Mouse (Mus musculus) embryo, embryonic 10 days (tissue): ENCODE measurements around the gene Mfn2.

Experiments
- DNase-seq: peaks from one replicate; pipeline ENCODE4 v3.0.0-alpha.2; 2015; ENCODE audit warnings: low spot score

Gene Mfn2

DNA sequence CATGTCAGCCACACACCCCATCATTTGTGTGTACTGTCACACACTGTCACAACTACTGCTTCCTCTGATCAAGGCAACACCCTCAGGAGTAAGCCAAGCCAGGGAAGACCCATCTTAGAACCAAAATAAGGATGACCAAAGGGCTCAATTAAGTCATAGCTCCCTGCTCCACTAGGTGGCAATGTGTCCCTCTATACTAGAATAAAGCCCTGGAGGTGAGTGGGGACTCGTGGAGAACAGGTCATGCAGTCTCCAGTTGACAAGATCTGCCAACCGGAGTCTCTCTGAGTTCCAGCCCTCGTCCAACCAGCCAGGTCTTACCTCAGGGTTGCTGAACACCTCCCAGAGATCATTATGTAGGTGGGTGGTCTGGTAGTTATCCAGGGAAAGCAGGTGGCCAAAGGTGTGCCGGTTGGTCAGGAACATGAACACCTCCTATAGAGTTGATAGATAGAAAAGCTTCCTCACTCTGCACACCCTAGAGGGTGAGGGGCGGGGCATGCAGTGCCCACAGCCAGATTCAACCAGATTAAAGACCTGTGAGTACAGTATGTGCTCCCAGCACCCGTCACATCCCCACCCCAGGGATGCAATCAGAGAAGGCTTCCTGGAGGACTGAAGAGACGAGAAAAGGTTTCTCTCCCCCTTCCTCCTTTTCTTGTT is 14.1 kb upstream of the Mfn2 start:
- DNase-seq, result peak; percentile 70

DNA sequence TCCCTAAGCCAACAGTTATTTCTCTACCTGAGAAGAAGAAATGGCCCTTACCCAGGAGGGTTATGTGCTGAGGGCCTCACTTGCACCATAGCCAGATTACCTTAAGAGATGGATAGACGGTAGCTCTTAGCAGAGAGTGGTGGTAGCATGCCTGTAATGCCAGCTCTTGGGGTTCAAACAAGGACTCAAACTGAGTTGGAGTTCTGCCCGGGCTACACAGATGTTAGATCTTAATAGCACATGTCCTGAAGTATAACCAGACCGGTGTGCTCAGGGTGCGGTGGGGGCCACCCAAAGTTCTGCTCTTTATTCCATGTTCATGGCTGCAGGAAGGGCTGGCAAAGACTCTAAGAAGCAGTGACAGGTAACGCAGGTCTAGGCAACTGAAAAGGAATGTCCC is 5.0 kb upstream of the Mfn2 start:
- DNase-seq, result no peak

DNA sequence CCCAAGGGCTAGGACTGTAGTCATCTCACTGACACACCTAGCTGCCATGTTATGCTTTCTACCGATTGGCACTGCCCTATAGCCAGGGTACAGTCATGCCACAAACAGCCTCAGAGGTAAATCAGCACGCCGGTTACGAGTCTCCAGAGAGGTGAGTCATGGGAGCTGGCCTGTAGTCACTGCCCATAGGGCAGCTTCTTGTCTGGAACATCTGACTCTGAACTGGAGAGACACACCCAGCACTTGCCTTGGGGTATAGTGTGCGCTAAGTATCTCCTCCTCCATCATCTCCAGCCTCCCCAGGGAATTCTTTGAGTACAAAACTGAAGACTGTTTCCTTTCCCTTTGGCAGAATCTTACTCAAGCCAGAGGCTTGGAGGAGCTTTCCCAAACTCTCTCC is 1.7 kb upstream of the Mfn2 start:
- DNase-seq, result no peak

DNA sequence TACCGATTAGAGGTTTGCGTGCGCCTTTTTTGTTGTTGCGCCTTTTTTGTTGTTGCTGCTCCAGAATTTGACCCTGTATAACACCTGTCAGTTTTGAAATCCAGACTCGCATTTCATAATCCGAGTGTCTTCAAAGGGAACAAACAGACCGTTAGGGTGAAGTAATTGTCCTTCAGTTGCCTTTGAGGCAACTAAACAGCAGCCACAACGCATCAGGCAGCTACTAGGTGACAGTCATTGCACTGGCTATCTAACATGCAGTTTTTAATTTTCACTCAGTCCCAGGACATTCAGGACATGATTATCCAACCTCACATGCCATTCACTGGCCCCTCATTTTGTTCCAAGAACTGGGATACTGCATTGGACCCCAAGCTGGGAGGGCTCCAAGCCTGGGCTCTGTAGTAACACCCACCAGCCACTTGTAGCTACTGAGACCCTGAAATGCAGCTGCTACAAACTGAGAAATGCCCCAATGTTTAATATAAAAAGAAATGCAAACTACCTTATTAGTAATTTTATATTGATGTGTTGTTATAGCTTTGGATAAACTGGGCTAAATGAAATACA is 671 bp upstream of the Mfn2 start:
- DNase-seq, result no peak

DNA sequence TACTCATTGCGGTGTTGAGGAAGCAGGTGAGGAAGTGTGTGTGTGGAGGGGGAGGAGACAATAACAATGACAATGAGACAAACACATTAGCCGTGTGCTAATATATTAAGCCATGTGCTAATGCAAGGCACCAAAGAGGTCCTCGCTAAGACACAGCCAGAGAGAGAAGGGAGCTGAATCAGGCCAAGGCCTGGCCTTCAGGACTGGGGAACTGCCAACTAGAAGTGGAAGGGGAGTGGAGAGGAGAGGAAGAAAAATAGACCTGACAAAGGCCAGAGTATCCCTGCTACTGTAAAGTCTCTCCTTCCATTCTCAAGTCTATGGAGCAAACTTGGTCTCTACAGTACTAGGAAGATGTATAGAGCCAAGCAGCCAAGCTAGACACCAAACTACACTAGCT is 903 bp downstream of the Mfn2 start:
- DNase-seq, result no peak

DNA sequence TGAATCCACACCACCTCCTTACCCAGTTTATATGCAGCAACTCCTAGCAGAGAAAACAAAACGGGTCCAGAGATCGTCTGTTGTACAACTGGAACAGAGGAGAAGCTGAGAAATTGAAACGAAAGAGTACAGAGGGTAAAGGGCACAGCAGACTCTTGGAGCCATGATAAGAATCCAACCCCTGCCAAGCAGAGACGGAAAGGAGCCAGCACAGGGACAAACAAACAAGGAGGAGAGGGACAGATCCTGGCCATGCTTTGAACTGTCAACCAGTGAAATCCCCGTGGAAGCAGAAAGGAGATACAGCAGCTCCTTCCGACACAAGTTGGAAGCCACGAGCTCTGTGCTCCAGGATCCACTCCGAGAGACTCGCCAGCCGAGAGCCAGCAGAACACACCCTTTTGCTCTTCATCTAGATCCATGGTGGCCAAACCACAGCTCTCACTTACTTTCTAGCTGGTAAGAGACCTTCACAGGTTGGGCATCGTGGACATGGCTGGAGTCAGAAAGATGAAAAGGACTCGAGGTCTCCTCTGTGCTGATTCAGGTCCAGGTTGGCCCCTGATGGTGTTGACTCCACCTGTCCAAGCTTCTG is 1.5 kb downstream of the Mfn2 start:
- DNase-seq, result no peak

DNA sequence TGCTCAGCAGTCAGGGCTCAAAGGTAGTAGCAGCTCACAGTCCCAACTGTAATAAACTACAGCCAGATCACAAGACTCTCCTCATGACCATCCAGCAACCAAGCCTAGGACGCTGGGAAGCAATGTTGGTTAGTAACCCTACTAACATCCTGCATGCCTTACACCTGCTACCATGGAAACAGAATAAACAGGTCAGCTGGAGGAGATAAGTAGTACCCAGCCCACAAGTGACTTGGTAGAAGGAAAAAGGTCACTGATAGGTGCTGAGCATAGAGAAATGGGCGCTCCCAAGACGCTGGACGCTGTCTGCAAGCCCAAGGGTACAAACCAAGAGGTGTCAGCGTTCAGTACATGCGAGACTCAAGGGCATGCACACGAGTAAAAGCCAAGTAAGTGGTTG is 4.1 kb downstream of the Mfn2 start:
- DNase-seq, result no peak

DNA sequence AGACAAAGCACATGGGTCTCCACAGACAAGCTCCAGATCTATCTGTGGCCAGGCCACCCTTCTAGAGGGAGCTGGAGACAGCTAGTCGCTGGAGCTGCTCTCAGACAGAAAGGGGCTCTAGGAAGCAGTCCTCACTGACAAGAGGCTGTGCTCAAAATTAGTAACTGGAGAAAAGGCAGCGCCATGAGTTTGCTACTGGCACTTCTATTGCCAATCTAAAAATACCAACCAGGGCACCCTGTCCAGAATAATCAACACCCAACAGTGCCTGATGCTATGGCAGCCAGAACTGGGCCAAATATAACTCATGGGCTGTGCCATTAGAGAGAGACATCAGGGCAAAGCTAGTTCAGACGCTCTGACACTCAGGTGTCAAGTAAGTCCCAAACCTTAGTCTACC is 7.2 kb downstream of the Mfn2 start:
- no peak for DNase-seq

DNA sequence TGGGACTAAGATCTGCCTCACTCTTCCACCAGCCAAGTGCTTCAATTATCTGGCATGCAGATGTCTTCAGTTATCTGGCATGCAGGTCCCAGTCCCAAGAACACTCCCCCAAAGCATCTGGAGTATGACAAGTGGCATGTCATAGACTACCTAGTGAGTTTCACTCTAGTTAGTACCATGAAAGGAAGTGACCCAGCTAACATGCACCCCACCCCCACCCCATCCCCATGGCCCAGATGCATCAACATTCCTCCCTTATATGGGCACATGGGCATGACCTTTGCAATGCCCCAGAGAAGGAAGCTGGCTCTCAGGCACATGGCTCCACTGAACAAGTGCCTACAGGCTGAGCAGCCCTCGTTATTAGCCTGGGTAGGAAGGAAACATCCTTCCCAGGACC is 8.1 kb downstream of the Mfn2 start:
- DNase-seq, result no peak

DNA sequence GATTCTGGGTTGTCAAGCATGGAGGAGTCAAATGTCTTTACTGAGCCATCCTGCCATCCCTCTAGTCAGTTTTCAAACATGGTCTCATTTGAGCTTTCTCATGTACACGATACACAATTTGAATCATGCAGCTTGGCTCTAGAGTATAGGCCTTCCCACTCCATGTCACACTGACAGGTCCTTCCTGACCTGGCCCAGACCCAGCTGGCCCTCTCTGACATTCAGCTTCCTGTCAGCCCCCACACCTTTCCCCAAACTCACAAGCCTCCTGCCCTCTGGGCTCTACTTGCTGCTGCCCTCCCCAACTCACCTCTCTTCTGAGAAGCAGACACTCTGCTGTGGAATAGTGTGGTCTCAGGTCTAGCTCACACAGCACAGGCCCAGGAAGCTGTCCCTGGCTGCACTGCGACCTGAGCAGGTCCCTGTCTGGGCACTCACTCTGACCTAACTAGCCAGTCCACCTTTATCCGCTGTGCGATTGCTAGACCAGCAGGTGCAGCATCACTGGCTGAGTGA is 8.6 kb downstream of the Mfn2 start:
- DNase-seq, result no peak

DNA sequence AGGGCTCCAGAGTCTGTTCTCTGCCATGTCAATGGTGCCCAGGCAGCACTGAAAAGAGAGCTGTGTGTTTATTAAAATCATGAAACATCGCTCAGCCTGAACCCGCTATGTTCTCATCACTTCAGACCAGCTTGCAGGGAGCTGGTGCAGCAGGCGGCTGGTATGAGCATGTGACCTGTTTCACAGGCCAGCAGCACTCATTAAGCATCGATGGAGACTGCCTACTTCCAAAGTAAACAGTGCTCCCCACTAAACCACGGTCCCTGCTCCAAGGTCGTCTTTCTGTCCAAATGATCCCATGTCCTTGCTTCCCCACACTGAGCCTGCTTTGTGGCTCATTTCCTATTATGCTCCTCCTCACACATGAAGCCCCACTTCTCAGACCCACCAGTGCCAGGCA is 14.2 kb downstream of the Mfn2 start:
- no peak for DNase-seq

DNA sequence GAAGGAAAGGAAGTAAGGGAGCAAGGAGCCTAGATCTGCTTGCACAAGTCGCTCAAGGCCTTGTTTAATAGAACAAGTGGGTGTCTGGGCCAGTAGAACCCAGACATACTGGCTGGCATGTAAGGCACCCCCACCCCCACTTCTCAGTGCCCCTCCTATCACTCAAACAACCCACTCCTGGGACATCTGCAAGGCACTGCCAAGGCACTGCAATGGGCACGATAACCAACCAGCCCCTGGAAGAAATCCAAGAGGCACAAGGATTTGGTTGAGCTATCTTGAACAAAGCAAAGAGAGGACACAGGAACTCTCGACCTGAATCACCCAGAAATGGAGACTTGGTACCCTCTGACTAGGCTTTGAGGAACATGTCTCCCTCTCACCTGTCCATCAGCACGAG is 16.3 kb downstream of the Mfn2 start:
- no peak for DNase-seq

DNA sequence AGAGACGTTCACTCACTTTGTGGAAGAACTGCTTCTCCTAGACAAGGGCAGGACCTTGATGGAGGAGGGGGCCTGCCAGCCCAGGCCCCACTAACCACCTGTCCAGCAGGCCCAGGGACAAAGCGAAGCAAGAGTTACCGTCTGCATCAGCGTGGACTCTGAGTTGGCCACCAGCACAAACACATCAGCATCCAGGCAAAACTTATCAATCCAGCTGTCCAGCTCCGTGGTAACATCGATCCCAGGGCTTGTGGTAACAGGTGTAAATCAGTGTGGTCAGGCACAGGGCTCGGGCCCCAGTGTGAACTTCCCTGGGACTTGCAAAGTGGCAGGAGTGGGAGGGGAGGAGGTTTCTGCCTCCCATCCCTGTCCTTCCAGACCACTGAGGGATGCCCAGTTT is 17.2 kb downstream of the Mfn2 start:
- no peak for DNase-seq

DNA sequence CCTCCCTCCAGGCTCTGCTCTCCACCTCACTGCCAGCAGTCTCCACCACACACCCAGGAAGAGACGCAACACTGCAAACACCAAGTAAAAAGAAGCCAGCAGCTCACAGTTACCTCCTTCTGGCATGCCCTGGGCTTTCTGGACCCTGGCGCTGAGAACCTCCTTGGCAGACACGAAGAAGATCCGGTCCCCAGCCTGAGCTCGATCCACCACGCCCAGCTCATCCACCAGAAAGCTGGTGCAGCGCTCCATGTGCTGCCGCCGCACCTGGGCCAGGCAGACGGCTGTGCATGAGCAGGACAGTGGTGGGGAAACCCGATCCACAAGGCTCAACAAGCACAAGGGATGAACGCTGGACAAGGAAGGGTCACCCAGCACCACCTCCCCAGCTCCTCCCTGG is 18.3 kb downstream of the Mfn2 start:
- DNase-seq, result no peak

DNA sequence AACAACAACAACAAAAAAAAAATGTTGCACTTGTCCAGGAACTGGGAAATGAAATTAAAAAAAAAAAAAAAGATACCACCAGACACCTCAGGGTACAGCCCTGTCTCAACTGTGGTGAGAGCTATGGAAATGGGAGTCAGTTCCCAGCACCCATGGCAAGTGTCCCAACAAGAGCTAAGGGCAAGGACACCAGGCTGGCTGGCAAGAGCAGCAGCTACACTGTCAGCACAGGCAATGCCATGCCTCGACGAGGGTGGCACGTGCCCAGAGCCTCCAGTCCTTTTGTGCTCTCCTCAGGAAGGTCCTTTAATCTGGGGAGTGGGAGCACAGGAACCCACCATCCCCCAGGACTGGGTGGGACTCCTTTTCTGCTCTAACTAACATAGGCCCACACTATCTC is 20.4 kb downstream of the Mfn2 start:
- DNase-seq, result no peak

DNA sequence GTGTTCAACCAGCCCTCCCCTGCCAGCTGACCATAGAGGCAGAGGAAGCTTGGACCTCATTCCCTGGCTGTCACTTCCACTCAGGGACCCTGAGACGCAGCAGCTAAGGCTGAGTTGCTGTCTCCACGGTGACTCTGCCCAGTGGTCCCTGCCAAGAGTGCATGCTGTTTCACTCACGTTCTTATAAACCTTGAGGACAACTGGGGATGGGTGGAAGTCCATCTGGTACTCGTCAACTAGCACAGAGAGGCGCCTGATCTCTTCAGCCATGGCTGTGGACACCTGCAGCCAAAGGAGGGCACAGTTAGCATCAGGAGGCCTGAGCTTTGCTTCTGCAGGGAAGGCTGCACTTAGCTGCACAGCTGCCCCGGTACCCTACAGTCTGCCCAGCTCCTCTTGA is 21.5 kb downstream of the Mfn2 start:
- DNase-seq, result no peak

DNA sequence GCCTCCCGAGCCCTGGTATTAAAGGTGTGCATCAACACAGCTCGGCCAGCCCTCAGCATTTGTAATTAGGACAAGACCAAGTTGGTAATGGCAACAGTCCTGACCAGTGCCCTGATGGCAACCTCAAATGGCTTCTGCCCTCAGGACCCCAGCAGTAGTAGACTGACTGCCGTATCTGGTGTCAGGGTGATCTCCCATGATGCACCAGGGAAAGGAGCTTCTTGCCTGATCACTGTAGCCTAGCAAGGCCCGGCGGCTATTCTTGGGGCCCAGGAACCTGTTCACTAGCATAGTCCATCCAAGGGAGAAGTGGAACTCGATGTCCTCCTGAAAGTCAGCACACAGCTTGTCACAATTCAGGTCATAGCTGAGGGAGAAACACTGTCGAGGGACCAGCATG is 22.7 kb downstream of the Mfn2 start:
- no peak for DNase-seq

DNA sequence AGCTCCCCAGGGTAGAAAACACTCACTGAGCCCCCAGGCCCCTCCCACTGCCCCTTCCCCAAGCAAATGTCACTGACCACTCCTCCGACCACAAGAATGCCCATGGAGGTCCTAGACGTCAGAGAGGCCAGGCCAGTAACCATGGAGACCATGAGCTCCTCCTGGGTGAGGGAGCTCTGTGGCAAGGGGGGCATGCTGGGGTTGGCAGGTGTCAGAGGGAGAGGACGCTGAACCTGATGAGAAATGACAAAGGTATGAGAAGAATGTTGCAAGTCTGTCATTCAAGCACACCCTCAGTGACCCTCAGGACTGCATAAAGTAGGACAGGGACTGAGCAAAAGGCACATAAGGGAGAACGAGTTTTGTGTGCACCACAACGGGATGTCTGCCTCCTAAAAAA is 24.6 kb downstream of the Mfn2 start:
- DNase-seq, result no peak

DNA sequence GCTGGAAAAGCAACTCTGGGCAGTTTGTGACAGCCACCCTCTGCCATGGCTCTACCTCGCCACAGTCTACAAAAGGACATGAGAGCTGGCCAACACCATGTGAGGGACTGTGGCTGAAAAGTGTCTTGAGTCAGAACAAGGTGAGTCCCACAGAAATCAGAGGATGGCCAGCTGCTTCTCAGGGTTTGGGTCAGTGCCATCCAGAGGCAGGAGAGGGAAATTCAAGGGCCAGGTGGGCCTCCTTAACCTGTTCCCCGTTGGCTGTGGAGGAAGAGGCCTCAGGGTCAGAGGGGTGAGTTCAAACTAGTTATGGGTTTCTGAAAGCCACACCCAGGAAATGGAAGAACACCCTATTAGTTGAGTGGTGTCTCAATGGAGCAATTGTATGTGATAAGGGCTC is 25.0 kb downstream of the Mfn2 start:
- DNase-seq, result no peak

DNA sequence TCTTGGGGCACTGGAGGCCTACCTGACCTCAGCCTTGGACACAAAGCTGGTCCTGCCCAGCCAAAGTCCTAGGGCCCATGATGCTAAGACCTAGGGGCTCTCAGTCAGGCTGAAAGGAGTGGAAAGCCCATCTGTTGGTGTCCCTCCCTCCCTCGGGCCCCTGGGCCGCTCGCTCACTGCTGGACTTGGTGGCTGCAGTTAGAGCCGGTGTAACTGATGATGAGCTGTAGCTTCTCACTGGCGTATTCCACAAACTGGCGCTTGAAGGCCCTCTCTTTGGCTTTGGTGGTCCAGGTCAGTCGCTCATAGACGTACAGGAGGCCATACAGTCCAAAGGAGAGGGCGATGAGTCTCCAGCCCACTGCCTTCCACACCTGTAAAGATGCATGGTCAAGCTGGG is 26.0 kb downstream of the Mfn2 start:
- no peak for DNase-seq

DNA sequence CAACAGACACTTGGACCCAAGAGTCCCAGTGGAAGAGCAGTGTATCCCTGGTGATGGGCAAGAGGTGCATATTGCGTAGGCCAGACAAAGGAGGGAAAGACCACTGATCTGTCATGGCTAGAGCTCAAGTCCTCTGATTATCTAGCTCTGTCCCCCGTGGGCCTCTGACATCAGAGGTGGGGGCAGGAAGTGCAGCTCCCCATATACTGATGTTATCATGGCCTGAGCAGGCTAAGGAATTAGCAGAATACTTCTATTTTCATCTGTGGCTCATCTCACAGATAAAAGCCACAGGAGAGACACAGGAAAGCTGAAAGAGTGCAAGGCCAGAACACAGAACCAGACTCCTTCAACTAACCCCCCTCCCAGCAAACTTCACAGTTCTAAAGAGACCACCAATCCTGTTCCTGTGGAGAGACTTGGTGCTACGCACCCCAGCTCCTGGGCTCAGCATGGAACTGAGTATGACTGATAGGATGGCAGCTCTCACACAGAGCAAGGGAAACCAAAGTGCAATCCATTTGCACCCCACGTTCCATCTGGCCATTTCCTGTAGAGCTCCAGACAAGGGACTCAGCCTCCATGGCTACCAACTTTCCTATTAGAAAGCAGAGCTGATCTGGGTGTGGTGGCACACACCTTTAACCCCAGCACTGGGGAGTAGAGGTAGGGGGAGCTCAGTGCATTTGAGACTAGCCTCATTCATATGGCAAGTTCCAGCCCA is 28.5 kb downstream of the Mfn2 start:
- no peak for DNase-seq

DNA sequence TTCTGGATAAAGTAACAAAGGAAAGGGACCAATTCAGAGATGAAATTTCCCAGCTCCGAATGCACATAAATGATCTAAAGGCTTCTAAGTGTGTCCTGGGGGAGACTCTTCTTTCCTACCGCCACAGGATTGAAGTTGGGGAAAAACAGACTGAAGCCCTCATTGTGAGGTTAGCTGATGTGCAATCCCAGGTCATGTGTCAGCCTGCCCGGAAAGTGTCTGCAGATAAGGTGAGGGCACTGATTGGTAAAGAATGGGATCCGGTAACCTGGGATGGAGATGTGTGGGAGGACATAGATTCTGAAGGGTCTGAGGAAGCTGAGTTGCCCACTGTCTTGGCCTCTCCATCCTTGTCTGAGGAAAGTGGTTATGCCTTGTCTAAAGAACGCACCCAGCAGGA is 35.3 kb downstream of the Mfn2 start:
- DNase-seq, result peak; percentile 14

DNA sequence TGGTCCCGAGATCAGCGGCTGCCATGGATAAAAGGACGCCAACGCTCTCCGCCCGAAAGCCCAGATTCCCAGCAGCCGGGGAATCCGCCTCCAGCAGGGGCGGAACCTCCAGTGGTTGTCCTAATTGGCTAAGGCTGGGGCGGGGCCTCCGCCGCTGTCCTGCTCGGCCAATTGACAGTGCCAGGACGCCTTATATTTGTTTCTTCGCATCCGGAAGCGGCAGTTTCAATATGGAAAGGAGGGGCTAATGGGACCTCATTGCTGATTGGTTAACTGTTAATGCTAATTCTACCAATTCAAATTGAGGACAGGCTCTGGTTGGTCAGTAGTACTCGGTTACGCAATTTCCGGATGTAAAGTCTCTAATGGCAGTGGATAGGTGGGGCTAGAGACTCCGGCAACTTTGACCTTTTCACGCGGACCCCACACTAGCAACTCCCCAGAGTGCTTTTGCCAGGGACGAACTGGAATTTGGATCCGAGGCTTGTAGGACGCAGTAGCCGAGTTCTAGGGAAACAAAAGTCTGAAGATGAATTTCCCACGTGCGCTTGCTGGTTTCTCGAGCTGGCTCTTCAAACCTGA is 36.0 kb downstream of the Mfn2 start, which contains the start of the genes Miip and Fv1:
Gene Miip (minus strand): TSS at position 367 of the 582 bp plus-strand sequence.
Gene Fv1 (plus strand): TSS at position 530 of the 582 bp plus-strand sequence.
- peak; percentile 97 for DNase-seq
